Mouse (Mus musculus) frontal cortex, adult 2 months (tissue): ENCODE measurements around the gene Trim80. TPM values are rescaled to one million over a fixed set of nuclear protein-coding genes. Genes with fewer than 3 reads are reported as not detected.

Source experiments
- DNase-seq, 2 experiments: peaks; one replicate each; pipeline ENCODE4 v3.0.0; 2022; ENCODE audit warnings: low spot score in 1 of 2; ENCODE audit errors: extremely low spot score in 1 of 2
- polyA plus RNA-seq: library from polyadenylated mRNA; depleted of rRNA; stranded (reverse); fragments of >200 nt; gene quantifications from 2 replicates; pipeline ENCODE4 v1.2.3, GENCODE M21; 2012; rRNA removed

The Trim80 gene
- polyA plus RNA-seq: 0.06 and 0.17 TPM in 2 replicates

DNA sequence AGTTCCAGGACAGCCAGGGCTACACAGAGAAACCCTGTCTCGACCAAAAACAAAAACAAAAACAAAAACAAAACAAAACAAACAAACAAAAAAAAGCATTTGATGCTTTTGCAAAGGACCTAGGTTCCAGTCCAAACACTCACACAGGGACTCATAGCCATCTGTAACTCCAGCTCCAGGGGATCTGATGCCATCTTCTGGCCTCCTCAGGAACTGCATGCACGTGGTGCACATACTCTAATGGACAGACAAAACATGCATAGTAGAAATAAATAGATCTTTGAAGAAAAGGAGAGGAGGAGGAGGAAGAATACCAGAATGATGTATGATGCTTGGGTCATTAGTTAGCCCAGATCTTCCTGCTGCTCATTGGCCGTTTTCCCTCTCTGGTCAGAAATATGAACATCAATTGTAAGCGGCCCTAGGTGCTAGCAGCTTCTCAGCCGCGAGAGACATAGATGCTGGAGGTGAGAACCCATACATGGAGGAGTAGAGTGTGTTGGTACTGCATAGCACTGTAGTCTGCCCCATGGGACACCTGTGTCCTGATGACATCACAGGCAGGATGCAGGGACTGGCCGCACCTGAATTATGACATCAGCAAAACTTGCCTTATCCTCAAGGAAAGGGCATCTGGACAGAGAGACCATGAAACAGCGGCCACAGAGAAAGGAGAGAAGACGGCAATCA is at the start of gene Trim80:
TSS of gene Trim80 (plus strand) at position 640 of the 690 bp plus-strand sequence.
- no peak for DNase-seq

GRCm38 (mm10) chr11:115391358-115391757 is 49.0 kb upstream of the Trim80 start:
- no peak for DNase-seq

DNA sequence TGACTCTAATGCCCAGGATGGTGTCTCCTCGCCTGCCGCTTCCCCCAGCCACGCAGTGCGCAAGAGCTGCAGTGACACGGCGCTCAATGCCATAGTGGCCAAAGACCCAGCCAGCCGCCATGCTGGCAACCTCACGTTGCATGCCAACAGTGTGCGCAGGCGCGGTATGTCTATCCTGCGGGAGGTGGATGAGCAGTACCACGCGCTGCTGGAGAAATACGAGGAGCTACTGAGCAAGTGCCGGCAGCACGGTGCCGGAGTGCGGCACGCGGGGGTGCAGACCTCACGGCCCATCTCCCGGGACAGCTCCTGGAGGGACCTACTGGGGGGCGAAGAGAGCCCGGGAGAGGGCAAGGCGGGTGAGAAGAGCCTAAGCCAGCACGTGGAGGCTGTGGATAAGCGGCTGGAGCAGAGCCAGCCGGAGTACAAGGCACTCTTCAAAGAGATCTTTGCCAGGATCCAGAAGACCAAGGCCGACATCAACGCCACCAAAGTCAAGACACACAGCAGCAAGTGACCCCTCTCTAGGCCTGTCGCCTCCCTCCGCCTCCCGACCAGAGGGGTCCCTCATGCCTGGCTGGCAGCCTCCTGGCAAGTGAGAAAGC is 46.5 kb upstream of the Trim80 start:
- DNase-seq: no peak

- no peak for DNase-seq
These were observed 42.3 kb upstream of the Trim80 start for GRCm38 (mm10) chr11:115398085-115398484.

- no peak for DNase-seq
These were observed 40.2 kb upstream of the Trim80 start for GRCm38 (mm10) chr11:115400126-115400525.

GRCm38 (mm10) chr11:115400630-115401391 is 39.5 kb upstream of the Trim80 start:
- DNase-seq: peak in 1 of 2 experiments; percentile 60

DNA sequence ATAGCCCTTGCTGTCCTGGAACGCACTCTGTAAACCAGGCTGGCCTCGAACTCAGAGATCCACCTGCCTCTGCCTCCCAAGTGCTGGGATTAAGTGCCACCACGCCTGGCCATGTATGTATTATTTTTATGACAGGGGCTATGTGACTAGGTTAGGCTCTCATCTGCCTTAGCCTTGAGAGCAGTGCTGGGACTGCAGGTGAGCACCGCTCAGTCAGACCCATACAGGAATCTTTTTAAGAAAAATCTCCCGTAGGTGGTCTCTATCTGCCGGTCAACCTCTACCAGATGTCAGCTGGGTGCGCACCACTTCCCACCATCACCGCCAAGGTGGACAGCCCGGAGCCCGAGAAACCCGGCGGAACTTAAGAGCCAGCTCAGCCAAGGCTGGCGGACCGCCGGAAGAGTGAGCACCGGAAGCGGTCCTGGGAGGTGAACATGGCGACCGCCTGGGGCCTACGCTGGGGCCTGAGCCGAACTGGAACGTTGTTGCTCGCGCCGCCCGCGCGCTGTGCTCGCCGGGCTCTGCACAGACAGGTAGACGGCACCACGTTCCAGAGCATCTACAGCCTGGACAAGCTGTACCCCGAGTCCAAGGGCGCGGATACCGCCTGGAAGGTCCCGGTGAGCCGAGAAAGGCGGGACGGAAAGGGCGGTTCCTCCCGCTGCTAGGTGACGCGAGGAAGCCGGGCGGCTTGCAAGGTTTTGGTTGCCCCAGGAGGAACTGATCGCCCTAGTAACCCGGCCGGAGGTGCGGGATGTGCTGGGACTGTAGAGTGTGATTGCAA is 36.8 kb upstream of the Trim80 start, which contains the start of gene Mrpl58:
TSS of gene Mrpl58 (plus strand) at position 415 of the 787 bp plus-strand sequence.
- DNase-seq: peak; percentile 56 to 88

- DNase-seq: no peak
These were observed 34.6 kb upstream of the Trim80 start for GRCm38 (mm10) chr11:115405723-115406122.

GRCm38 (mm10) chr11:115406858-115407401 is 33.4 kb upstream of the Trim80 start:
- DNase-seq: no peak

DNA sequence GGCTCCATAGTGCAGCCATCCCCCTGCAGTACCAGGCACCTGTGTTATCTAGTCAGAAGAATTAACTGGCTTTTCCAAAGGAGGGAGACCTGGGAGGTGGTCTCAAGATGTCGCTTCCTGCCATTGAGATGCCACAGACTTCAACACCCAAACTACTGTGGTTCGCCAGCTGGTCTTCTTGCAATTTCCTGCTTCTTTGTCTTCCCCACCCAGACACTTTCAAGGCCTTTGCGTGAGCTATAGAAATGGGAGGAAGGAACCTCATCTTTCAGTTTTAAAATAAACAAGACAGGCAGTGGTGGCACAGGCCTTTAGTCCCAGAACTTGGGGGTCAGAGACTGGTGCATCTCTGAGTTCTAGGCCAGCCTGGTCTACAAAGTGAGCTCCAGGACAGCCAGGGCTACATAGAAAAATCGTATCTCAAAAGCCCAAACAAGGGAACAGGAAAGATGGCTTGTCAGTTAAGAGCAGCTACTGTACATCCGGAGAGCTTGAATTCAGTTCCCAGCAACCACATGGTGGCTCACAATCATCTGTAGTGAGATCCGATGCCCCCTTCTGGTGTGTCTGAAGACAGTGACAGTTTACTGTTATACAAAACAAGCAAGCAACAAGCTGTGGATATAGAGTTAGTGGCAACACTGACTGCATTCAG is 32.0 kb upstream of the Trim80 start:
- DNase-seq: no peak

DNA sequence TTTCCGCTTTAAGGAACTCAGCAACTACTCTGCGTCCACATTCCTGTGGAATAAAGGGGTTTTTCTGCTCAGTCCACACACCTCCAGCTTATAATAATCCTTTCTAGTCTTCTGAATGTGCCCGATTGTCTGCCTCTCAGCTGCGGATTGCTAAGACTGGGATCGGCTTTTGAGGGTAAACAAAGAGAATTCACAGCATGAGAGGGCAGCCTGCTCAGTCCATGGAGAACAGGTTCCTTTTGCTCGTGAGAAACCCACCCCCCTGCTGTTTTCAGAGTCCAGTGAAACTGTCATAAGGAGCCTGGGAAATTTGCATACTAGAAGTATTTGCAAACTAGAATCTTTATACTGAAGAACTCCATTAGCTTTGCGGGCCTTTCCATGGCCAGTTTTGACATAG is 30.8 kb upstream of the Trim80 start:
- no peak for DNase-seq

DNA sequence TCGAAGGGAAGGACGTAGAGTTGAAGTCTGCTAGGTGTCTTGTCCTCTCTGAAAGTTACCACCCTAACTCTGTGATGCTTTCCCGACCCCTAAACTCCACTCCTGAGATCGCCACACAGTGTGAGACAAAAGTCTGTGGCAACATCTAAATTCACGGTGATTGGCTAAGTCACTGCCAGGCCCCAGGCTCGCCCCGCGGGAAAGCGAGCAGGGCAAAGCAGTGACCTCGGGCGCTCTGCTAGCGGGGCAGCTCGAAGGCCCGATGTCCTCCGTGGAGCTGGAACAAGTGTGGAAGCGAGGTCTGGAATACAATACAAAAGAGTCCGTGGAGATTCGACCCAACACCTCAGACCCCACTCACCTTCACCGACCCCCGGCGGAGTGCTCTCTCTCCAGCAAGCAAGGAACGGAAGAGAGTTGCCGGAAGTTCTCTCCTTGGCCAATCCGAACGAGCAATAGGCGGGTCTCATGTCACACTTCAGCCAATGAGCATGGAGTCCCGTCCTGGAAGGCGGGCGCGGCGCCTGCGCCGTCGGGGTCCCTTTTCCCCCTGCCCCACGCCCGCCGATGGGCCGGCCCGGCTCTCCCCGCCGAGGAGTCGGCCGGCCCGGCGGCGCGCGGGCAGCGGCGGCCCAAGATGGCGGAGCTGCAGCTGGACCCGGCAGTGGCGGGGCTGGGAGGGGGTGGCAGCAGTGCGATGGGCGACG is 20.7 kb upstream of the Trim80 start, which contains the start of the genes Atp5h and Kctd2:
TSS of gene Atp5h (minus strand) at position 432 of the 707 bp plus-strand sequence.
TSS of gene Kctd2 (plus strand) at position 598 of the 707 bp plus-strand sequence.
- peak; percentile 92 to 95 for DNase-seq

GRCm38 (mm10) chr11:115420336-115421190 is 19.8 kb upstream of the Trim80 start:
- DNase-seq: peak; percentile 35 to 51

DNA sequence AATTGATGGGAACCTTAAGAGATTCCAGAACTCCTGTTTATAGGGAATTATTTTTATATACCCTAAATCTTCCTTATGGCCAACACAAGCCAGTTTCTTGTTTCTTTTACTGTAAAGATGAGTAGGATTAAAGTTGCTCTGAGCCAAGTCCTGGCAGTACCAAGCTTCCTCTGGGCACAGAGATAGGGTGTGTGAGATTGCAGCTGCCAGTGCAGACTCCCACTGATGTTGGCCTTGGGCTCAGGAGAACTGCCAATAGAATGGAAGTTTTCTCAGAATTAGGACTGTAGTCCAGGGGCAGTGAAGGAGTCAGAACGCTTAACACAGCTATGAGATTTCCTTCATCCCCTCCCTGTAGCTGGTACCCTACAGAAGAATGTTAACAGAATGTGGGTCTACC is 19.0 kb upstream of the Trim80 start:
- peak in 1 of 2 experiments; percentile 39 for DNase-seq

DNA sequence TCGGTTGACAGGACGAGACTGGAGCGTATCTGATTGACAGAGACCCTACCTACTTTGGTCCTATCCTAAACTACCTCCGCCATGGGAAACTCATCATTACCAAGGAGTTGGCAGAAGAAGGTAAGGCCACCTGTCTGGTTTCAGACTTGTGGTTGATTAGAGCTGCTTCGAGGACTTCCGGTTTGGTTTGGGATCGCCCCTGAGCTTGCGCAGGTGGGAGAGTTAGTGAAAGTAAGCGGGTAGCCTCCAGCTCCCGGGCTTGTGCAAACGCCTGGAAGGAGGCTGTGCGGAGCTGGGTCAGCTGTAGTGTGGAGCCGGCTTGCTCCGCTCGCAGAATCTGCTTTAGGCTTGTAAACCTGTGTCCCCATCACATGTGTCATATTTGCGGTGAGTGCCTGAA is 18.4 kb upstream of the Trim80 start:
- no peak for DNase-seq

GRCm38 (mm10) chr11:115423091-115423490 is 17.3 kb upstream of the Trim80 start:
- DNase-seq: no peak

GRCm38 (mm10) chr11:115424666-115425065 is 15.7 kb upstream of the Trim80 start:
- DNase-seq: no peak

DNA sequence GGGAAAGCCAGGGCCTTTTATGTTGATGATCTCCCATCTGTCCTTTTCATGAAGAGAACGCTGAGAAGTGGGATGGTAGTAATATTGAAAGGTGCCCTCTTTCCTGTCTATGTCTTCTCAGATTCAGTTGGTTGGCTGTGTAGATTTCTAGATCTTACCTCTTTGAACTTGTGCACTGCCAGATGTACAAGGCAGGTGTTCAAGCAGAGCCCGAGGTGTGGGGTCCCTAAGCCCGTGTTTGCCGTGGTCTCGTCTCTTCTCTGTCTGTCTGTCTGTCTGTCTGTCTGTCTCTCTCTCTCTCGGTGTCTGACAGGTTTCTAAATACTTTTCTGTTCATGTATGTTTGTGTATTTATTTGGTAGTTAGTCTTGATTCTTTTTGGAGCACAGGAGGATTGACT is 14.7 kb upstream of the Trim80 start:
- DNase-seq: no peak
